Mouse (Mus musculus): ENCODE measurements around the gene Man1a2.

DNA sequence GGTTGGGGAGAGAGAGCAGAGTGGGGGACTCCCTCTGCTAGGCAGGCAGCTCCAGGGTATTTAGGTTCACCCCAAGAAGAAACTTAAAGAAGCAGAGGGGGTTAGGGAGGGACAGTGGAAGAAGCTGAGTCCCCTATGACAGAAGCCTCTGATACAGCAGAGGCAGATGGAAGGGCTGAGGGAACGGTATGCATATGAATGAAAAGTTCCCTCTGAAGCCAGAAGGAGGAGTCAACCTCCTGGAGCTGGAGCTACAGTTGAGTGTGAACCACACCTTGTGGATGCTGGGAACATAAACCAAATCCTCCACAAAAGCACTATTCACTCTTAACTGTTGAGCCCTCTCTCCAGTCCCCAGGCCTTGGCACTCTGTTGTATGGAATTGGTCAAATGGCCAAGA lies 163.7 kb downstream of the Man1a2 start:
- TF ChIP-seq CTCF (IDR thresholded peaks at IDR 0.05; ENCODE audit: extremely low read depth, insufficient read depth, low read length) (no peak), POLR2A (IDR thresholded peaks at IDR 0.05; ENCODE audit: extremely low read depth, insufficient read depth, low read length) (no peak)

Data from cortical plate, adult 2 months (tissue).